Mouse (Mus musculus): ENCODE data around the gene Psors1c2. TPM values are rescaled to one million over a fixed set of nuclear protein-coding genes. Genes with fewer than 3 reads are reported as not detected.

Psors1c2 gene
- 0.60 TPM for polyA plus RNA-seq (2014; fragmentation: Illumina TruSeq; extraction: RNeasy Lipid Tissue Mini Kit (QIAGEN cat#74804); ENCODE audit: low read depth, low replicate concordance)

DNA sequence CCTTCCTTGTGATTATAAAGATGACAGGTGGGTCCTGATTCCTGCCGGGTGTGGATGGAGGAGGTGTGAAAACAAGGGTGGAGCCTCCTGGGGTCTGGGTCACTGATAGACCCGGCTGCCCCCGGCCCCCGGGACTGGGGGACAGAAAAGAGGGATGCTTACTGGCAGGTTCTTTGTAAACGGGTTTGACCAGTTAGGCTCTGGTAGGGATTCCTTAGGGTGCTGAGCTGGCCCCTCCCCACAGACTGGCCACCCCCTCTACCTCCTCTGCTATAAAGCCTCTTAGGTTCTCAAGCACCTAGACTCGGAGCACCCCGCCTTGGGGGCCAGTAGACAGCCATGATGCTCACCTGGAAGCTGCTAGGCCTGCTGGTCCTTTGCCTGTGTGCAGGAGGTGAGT lies at the start of gene Psors1c2:
TSS of gene Psors1c2 (plus strand) at position 301 of the 400 bp plus-strand sequence.

DNA sequence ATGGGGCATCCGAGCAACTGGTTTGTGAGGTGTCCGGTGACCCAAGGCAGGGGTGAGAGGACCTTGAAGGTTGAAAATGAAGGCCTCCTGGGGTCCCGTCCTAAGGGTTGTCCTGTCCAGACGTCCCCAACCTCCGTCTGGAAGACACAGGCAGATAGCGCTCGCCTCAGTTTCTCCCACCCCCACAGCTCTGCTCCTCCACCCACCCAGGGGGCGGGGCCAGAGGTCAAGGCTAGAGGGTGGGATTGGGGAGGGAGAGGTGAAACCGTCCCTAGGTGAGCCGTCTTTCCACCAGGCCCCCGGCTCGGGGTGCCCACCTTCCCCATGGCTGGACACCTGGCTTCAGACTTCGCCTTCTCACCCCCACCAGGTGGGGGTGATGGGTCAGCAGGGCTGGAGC lies 27.2 kb upstream of the Psors1c2 start, which contains the start of gene Pou5f1:
TSS of gene Pou5f1 (plus strand) at position 243 of the 400 bp plus-strand sequence.

DNA sequence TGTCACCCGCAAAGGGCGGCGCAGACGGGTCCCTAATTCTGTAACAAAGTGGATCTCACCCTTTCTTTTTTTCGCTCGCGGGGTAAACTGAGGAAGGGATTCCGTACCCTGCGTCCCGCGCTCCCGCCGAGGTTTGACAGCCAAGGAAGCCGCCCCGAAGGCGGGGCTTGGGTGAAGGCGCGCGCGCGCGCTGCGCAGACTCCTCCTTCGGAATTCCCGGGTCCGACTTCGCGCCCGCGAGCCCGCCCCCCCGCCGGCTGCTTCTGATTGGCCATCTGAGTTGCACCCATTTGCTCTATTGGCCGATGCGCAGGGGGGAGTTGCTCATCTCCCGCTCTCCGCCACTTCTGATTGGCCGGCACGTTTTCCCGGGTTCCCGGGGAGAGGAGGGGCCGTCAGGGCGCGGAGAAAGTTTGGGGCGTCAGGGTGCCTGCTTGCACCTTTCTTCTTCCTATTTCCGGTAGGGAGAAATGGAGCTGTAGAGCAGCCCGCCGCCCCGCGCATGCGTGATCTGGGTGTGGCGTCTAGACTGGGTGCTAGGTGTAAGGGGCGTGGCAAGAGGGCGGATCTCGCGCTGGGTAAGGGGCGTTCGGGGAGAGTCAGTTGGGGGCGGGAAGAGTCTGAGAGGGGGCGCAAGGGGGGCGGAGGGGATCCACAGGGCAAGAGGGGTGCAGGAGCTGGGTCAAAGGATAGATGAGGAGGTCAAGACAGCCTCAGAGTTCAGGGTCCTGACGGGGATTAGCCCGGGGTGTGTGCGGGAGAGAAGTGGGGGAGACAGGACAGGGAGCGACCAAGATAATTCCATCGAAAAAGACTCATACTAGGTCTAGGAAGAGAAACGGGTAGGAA lies 16.1 kb upstream of the Psors1c2 start, which contains the start of the genes Tcf19 and Cchcr1:
TSS of gene Tcf19 (minus strand) at position 173 of the 849 bp plus-strand sequence.
TSS of gene Cchcr1 (plus strand) at position 449 of the 849 bp plus-strand sequence.

DNA sequence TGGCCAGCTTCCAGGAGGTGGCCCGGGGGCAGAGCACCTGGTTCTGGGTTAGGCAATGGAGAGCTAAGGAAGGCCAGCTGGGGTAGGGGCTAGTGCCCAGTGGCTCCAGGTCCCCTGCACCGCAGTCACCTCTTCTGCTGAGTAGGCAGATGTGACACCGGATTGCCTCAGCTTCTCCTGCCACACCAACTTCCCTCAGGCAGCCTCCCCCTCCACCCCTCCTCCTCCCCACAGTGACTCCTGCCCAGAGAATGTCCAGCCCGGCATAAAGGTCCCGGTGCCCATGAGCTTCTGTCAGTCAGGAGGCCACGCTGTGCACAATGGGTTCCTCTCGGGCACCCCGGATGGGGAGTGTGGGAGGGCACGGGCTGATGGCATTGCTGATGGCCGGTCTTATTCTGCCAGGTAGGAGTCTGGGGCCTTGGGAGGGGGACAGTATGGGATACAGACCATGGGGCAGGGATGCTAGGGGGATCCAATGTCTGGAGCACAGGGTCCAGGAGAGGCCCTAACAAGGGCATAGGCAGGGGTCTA lies 18.9 kb downstream of the Psors1c2 start, which contains the start of gene Cdsn:
TSS of gene Cdsn (plus strand) at position 248 of the 534 bp plus-strand sequence.

DNA sequence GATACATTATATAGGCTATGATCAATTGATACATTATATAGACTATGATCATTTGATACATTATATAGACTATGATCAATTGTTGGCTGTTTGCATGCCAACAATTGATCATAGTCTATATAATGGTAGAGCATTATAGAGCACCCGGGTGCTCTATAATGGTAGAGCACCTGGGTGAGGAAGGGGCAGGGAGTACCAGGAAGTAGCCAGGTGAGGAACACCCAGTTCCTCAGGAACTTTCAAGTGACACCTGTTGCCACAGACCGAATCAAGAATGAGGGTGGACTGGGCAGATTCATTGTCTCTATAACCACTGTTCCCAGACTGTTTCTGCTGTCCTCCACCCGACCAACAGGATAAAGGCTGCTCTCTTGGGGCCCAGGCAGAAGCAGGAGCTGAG lies 34.1 kb downstream of the Psors1c2 start, which contains the start of gene 2300002M23Rik:
TSS of gene 2300002M23Rik (plus strand) at position 301 of the 400 bp plus-strand sequence.

Other genes with a start within 250 kb of the Psors1c2 start
- gene H2-Q1, start 212.8 kb upstream of the Psors1c2 start, polyA plus RNA-seq (2014; fragmentation: Illumina TruSeq; extraction: RNeasy Lipid Tissue Mini Kit (QIAGEN cat#74804); ENCODE audit: low read depth, low replicate concordance): not detected
- 0.50 TPM for gene H2-Q2, start 191.0 kb upstream of the Psors1c2 start, polyA plus RNA-seq (2014; fragmentation: Illumina TruSeq; extraction: RNeasy Lipid Tissue Mini Kit (QIAGEN cat#74804); ENCODE audit: low read depth, low replicate concordance)
- gene H2-Q4, start 153.6 kb upstream of the Psors1c2 start, polyA plus RNA-seq (2014; fragmentation: Illumina TruSeq; extraction: RNeasy Lipid Tissue Mini Kit (QIAGEN cat#74804); ENCODE audit: low read depth, low replicate concordance): 29.8 TPM
- 6.8 TPM for gene H2-Q6, start 108.4 kb upstream of the Psors1c2 start, polyA plus RNA-seq (2014; fragmentation: Illumina TruSeq; extraction: RNeasy Lipid Tissue Mini Kit (QIAGEN cat#74804); ENCODE audit: low read depth, low replicate concordance)
- gene H2-Q7, start 94.0 kb upstream of the Psors1c2 start, polyA plus RNA-seq (2014; fragmentation: Illumina TruSeq; extraction: RNeasy Lipid Tissue Mini Kit (QIAGEN cat#74804); ENCODE audit: low read depth, low replicate concordance): 9.3 TPM
- gene H2-Q10, start 63.1 kb upstream of the Psors1c2 start, polyA plus RNA-seq (2014; fragmentation: Illumina TruSeq; extraction: RNeasy Lipid Tissue Mini Kit (QIAGEN cat#74804); ENCODE audit: low read depth, low replicate concordance): 1.7 TPM
- not detected for gene Pou5f1, start 27.2 kb upstream of the Psors1c2 start, polyA plus RNA-seq (2014; fragmentation: Illumina TruSeq; extraction: RNeasy Lipid Tissue Mini Kit (QIAGEN cat#74804); ENCODE audit: low read depth, low replicate concordance)
- 2.4 TPM for gene Tcf19, start 16.4 kb upstream of the Psors1c2 start, polyA plus RNA-seq (2014; fragmentation: Illumina TruSeq; extraction: RNeasy Lipid Tissue Mini Kit (QIAGEN cat#74804); ENCODE audit: low read depth, low replicate concordance)
- gene Cchcr1, start 16.1 kb upstream of the Psors1c2 start, polyA plus RNA-seq (2014; fragmentation: Illumina TruSeq; extraction: RNeasy Lipid Tissue Mini Kit (QIAGEN cat#74804); ENCODE audit: low read depth, low replicate concordance): 3.0 TPM
- gene Cdsn, start 18.9 kb downstream of the Psors1c2 start, polyA plus RNA-seq (2014; fragmentation: Illumina TruSeq; extraction: RNeasy Lipid Tissue Mini Kit (QIAGEN cat#74804); ENCODE audit: low read depth, low replicate concordance): 0.47 TPM
- gene 2300002M23Rik, start 34.2 kb downstream of the Psors1c2 start, polyA plus RNA-seq (2014; fragmentation: Illumina TruSeq; extraction: RNeasy Lipid Tissue Mini Kit (QIAGEN cat#74804); ENCODE audit: low read depth, low replicate concordance): not detected
- gene Sfta2, start 68.3 kb downstream of the Psors1c2 start, polyA plus RNA-seq (2014; fragmentation: Illumina TruSeq; extraction: RNeasy Lipid Tissue Mini Kit (QIAGEN cat#74804); ENCODE audit: low read depth, low replicate concordance): not detected
- gene Gm9573, start 93.4 kb downstream of the Psors1c2 start, polyA plus RNA-seq (2014; fragmentation: Illumina TruSeq; extraction: RNeasy Lipid Tissue Mini Kit (QIAGEN cat#74804); ENCODE audit: low read depth, low replicate concordance): not detected
- gene Mucl3, start 110.5 kb downstream of the Psors1c2 start, polyA plus RNA-seq (2014; fragmentation: Illumina TruSeq; extraction: RNeasy Lipid Tissue Mini Kit (QIAGEN cat#74804); ENCODE audit: low read depth, low replicate concordance): not detected
- 18.8 TPM for gene Vars2, start 134.4 kb downstream of the Psors1c2 start, polyA plus RNA-seq (2014; fragmentation: Illumina TruSeq; extraction: RNeasy Lipid Tissue Mini Kit (QIAGEN cat#74804); ENCODE audit: low read depth, low replicate concordance)
- 17.7 TPM for gene Gtf2h4, start 140.5 kb downstream of the Psors1c2 start, polyA plus RNA-seq (2014; fragmentation: Illumina TruSeq; extraction: RNeasy Lipid Tissue Mini Kit (QIAGEN cat#74804); ENCODE audit: low read depth, low replicate concordance)
- gene Ddr1, start 171.4 kb downstream of the Psors1c2 start, polyA plus RNA-seq (2014; fragmentation: Illumina TruSeq; extraction: RNeasy Lipid Tissue Mini Kit (QIAGEN cat#74804); ENCODE audit: low read depth, low replicate concordance): 21.4 TPM